8 mouse cellular contexts compared by ENCODE assay signal in genomic region chr11:98939953-98940641, GRCm38 (mm10). TPM values are rescaled to one million over a fixed set of nuclear protein-coding genes. Genes with fewer than 3 reads are reported as not detected.
DNase-seq lines count a peak whose midpoint lies in the region; ATAC-seq and TF ChIP-seq lines count a peak whose summit lies in the region.
"Had no signal": no experiment of that assay in that cellular context is flagged by ENCODE, and none has a peak within 500 bp of the region (broad histone marks: within the 10 kb centered on the region; RNA-seq: fewer than 3 reads in every experiment).

No protein-coding gene starts in this region.

- H3K9me3 ChIP-seq in kidney, postnatal 0 days (replicated peaks; ENCODE audit: low read length): no peaks in the 10 kb centered on the region
- H3K9me3 ChIP-seq in ES-Bruce4 (replicated peaks; ENCODE audit: control insufficient read depth, insufficient read depth, low read length, poor library complexity, severe bottlenecking): no peaks in the 10 kb centered on the region
- no peaks in the 10 kb centered on the region for H3K9me3 ChIP-seq in hindbrain, embryonic 14.5 days (ENCODE audit: control insufficient read depth, low read length)
- no peaks in the 10 kb centered on the region for H3K9me3 ChIP-seq in midbrain, embryonic 12.5 days

- TF ChIP-seq CTCF in kidney, postnatal 0 days (IDR thresholded peaks at IDR 0.05; ENCODE audit: low read depth): no peak
- no peak for TF ChIP-seq CTCF in ES-Bruce4 (IDR thresholded peaks at IDR 0.05; ENCODE audit: low read depth, low read length)

- no peak for TF ChIP-seq POLR2A in ES-Bruce4 (IDR thresholded peaks at IDR 0.05; ENCODE audit: insufficient read depth, low read length)

- TF ChIP-seq EP300 in ES-Bruce4 (IDR thresholded peaks at IDR 0.05; ENCODE audit: insufficient read depth, low read depth, low read length): no peak

- 42% methylated on average over 11 of the region's 11 CpGs for WGBS in kidney, postnatal 0 days
- WGBS in hindbrain, embryonic 14.5 days: 53% methylated on average over 11 of the region's 11 CpGs
- 50% methylated on average over 11 of the region's 11 CpGs for WGBS in midbrain, embryonic 12.5 days

- peak overlapping the region; percentile 80; the same call in 1 of the 2 replicates for H3K4me3 ChIP-seq in kidney, postnatal 0 days (replicated peaks; ENCODE audit: low read depth, low read length)
- H3K4me3 ChIP-seq in ES-Bruce4 (ENCODE audit: low read depth, low read length): no peak overlapping the region
- H3K4me3 ChIP-seq in hindbrain, embryonic 14.5 days (replicated peaks; ENCODE audit: low read length): no peak overlapping the region
- H3K4me3 ChIP-seq in midbrain, embryonic 12.5 days: no peak overlapping the region

- H3K9ac ChIP-seq in kidney, postnatal 0 days (ENCODE audit: low read depth, low read length): peak overlapping the region; percentile 42; the same call in 1 of the 2 replicates
- H3K9ac ChIP-seq in ES-Bruce4 (ENCODE audit: low read depth, poor library complexity, severe bottlenecking): peak overlapping the region; percentile 69
- H3K9ac ChIP-seq in hindbrain, embryonic 14.5 days: no peak overlapping the region
- no peak overlapping the region; the same call in 1 of the 2 replicates for H3K9ac ChIP-seq in midbrain, embryonic 12.5 days (replicated peaks)

- no peaks in the 10 kb centered on the region for H3K36me3 ChIP-seq in kidney, postnatal 0 days (ENCODE audit: insufficient read depth, low read length)
- no peaks in the 10 kb centered on the region for H3K36me3 ChIP-seq in ES-Bruce4 (ENCODE audit: control insufficient read depth, insufficient read depth, low read length, poor library complexity, severe bottlenecking)
- no peaks in the 10 kb centered on the region for H3K36me3 ChIP-seq in hindbrain, embryonic 14.5 days (replicated peaks; ENCODE audit: control insufficient read depth, insufficient read depth)
- H3K36me3 ChIP-seq in midbrain, embryonic 12.5 days: no peaks in the 10 kb centered on the region

- no peak for ATAC-seq in kidney, postnatal 0 days (replicated peaks; ENCODE audit: low FRiP score, low read depth)
- no peak for ATAC-seq in hindbrain, embryonic 14.5 days (ENCODE audit: low FRiP score)
- ATAC-seq in midbrain, embryonic 12.5 days (ENCODE audit: low FRiP score, low read depth): no peak

- H3K27me3 ChIP-seq in kidney, postnatal 0 days (ENCODE audit: insufficient read depth, low read length): no peaks in the 10 kb centered on the region
- H3K27me3 ChIP-seq in ES-Bruce4 (ENCODE audit: control insufficient read depth, insufficient read depth, low read length, poor library complexity, severe bottlenecking): no peaks in the 10 kb centered on the region
- no peaks in the 10 kb centered on the region for H3K27me3 ChIP-seq in hindbrain, embryonic 14.5 days (ENCODE audit: control insufficient read depth, insufficient read depth, low read length)
- H3K27me3 ChIP-seq in midbrain, embryonic 12.5 days: peaks cover 46% of the 10 kb centered on the region

- H3K27ac ChIP-seq in kidney, postnatal 0 days: peak overlapping the region; percentile 98
- H3K27ac ChIP-seq in ES-Bruce4 (ENCODE audit: insufficient read depth, low read length): peak overlapping the region; percentile 26; the same call in 1 of the 2 replicates
- H3K27ac ChIP-seq in hindbrain, embryonic 14.5 days: 0 out of 2 replicates have a peak overlapping the region, but pooled peaks have one; percentile 29
- no peak overlapping the region for H3K27ac ChIP-seq in midbrain, embryonic 12.5 days (replicated peaks)

- peak; percentile 2 for DNase-seq in kidney, postnatal 0 days (ENCODE audit: low spot score)
- DNase-seq in kidney, adult 11 months: no peak
- peak; percentile 39 to 50 for DNase-seq in cerebellum, postnatal 25 days
- DNase-seq in hindbrain, embryonic 14.5 days (ENCODE audit: low spot score): no peak
- DNase-seq in spleen, postnatal 10 days (ENCODE audit: low spot score in 2 of 2): no peak

- H3K4me1 ChIP-seq in kidney, postnatal 0 days (replicated peaks; ENCODE audit: insufficient read depth, low read length): peaks cover 80% of the 10 kb centered on the region
- H3K4me1 ChIP-seq in ES-Bruce4 (ENCODE audit: control insufficient read depth, insufficient read depth, low read length): peaks cover 21% of the 10 kb centered on the region
- peaks cover 80% of the 10 kb centered on the region for H3K4me1 ChIP-seq in hindbrain, embryonic 14.5 days (replicated peaks; ENCODE audit: control insufficient read depth, insufficient read depth, low read length)
- H3K4me1 ChIP-seq in midbrain, embryonic 12.5 days: peaks cover 88% of the 10 kb centered on the region

- peak overlapping the region; percentile 98 for H3K4me2 ChIP-seq in kidney, postnatal 0 days (ENCODE audit: low read length)
- H3K4me2 ChIP-seq in hindbrain, embryonic 14.5 days (replicated peaks): peak overlapping the region; percentile 83
- 0 out of 2 replicates have a peak overlapping the region, but pooled peaks have one; percentile 19 for H3K4me2 ChIP-seq in midbrain, embryonic 12.5 days (replicated peaks)

RNA-seq across cellular contexts. Expression of gene Rara, which starts 12.5 kb away (rescaled TPM):
- 25.7 and 26.3 TPM in 2 replicates for polyA plus RNA-seq in kidney, postnatal 0 days (2015; fragmentation: Nextera tagmentation; extraction: Ambion mirVana)
- 23.7 and 26.3 TPM in 2 replicates for polyA plus RNA-seq in ES-Bruce4 (2011; ENCODE audit: insufficient read depth, insufficient read length, low read depth, missing spikeins)
- 18.4 and 18.7 TPM in 2 replicates for polyA plus RNA-seq in hindbrain, embryonic 14.5 days (2014; fragmentation: Nextera tagmentation; extraction: Ambion mirVana)
- polyA plus RNA-seq in midbrain, embryonic 12.5 days (2016; fragmentation: Nextera tagmentation; extraction: Ambion mirVana): 15.5 and 17.3 TPM in 2 replicates

RNA-seq across cellular contexts. Expression of gene Cdc6, which starts 32.5 kb away (rescaled TPM):
- polyA plus RNA-seq in kidney, postnatal 0 days (2015; fragmentation: Nextera tagmentation; extraction: Ambion mirVana): 12.3 and 15.5 TPM in 2 replicates
- polyA plus RNA-seq in ES-Bruce4 (2011; ENCODE audit: insufficient read depth, insufficient read length, low read depth, missing spikeins): 54.3 and 55.8 TPM in 2 replicates
- polyA plus RNA-seq in hindbrain, embryonic 14.5 days (2014; fragmentation: Nextera tagmentation; extraction: Ambion mirVana): 4.3 and 5.2 TPM in 2 replicates
- 28.3 and 29.0 TPM in 2 replicates for polyA plus RNA-seq in midbrain, embryonic 12.5 days (2016; fragmentation: Nextera tagmentation; extraction: Ambion mirVana)

RNA-seq across cellular contexts. Expression of gene Gjd3, which starts 42.7 kb away (rescaled TPM):
- 1.1 and 1.6 TPM in 2 replicates for polyA plus RNA-seq in kidney, postnatal 0 days (2015; fragmentation: Nextera tagmentation; extraction: Ambion mirVana)
- not detected in 2 replicates for polyA plus RNA-seq in ES-Bruce4 (2011; ENCODE audit: insufficient read depth, insufficient read length, low read depth, missing spikeins)
- polyA plus RNA-seq in hindbrain, embryonic 14.5 days (2014; fragmentation: Nextera tagmentation; extraction: Ambion mirVana): 0.60 and 1.4 TPM in 2 replicates
- polyA plus RNA-seq in midbrain, embryonic 12.5 days (2016; fragmentation: Nextera tagmentation; extraction: Ambion mirVana): 0.67 and 0.80 TPM in 2 replicates
- polyA plus RNA-seq: liver, embryonic 16.5 days had no signal

Comparison
In these comparisons a context has a peak if more than half of its experiments do, and no peak if none do; other contexts are left out.
1. DNase-seq: peak in kidney, postnatal 0 days (single experiment) and cerebellum, postnatal 25 days (2 of 2); none in kidney, adult 11 months (single experiment), hindbrain, embryonic 14.5 days (single experiment) and spleen, postnatal 10 days (0 of 2).
2. H3K4me2 ChIP-seq: peak in every context shown above with its lines; median percentile 98 in kidney, postnatal 0 days; 83 in hindbrain, embryonic 14.5 days; 19 in midbrain, embryonic 12.5 days.
3. H3K9ac ChIP-seq: peak in kidney, postnatal 0 days (single experiment) and ES-Bruce4 (single experiment); none in hindbrain, embryonic 14.5 days (single experiment) and midbrain, embryonic 12.5 days (single experiment).